Mouse (Mus musculus): Measurements from ENCODE around the gene Plxna4. TPM values are rescaled to one million over a fixed set of nuclear protein-coding genes. Genes with fewer than 3 reads are reported as not detected.

Plxna4 gene
- total RNA-seq, 2 experiments from 2014 or later, result 6.3 to 10.3 TPM

GRCm38 (mm10) chr6:32402560-32403235, 185.3 kb downstream of the Plxna4 start:
- peak; percentile 8 for DNase-seq

- DNase-seq, result peak; percentile 32
These were observed 189.7 kb downstream of the Plxna4 start for GRCm38 (mm10) chr6:32398261-32398660.

GRCm38 (mm10) chr6:32397133-32397730, 190.8 kb downstream of the Plxna4 start:
- peak; percentile 90 for DNase-seq

GRCm38 (mm10) chr6:32395415-32395814, 192.6 kb downstream of the Plxna4 start:
- peak; percentile 23 for DNase-seq

- DNase-seq, result no peak
These were observed 195.7 kb downstream of the Plxna4 start for GRCm38 (mm10) chr6:32392262-32392661.

GRCm38 (mm10) chr6:32388276-32388675, 199.7 kb downstream of the Plxna4 start:
- peak; percentile 56 for DNase-seq

GRCm38 (mm10) chr6:32386915-32387314, 201.1 kb downstream of the Plxna4 start:
- no peak for DNase-seq

- DNase-seq, result no peak
These were observed 203.1 kb downstream of the Plxna4 start for GRCm38 (mm10) chr6:32384937-32385336.

GRCm38 (mm10) chr6:32384423-32384822, 203.6 kb downstream of the Plxna4 start:
- no peak for DNase-seq

GRCm38 (mm10) chr6:32381516-32381915, 206.5 kb downstream of the Plxna4 start:
- no peak for DNase-seq

GRCm38 (mm10) chr6:32377181-32377580, 210.8 kb downstream of the Plxna4 start:
- DNase-seq, result peak; percentile 44

GRCm38 (mm10) chr6:32373931-32374361, 214.0 kb downstream of the Plxna4 start:
- no peak for DNase-seq

GRCm38 (mm10) chr6:32369092-32369491, 218.9 kb downstream of the Plxna4 start:
- DNase-seq, result no peak

- DNase-seq, result no peak
These were observed 219.6 kb downstream of the Plxna4 start for GRCm38 (mm10) chr6:32368408-32368807.

- DNase-seq, result no peak
These were observed 223.1 kb downstream of the Plxna4 start for GRCm38 (mm10) chr6:32364933-32365332.

- DNase-seq, result no peak
These were observed 224.4 kb downstream of the Plxna4 start for GRCm38 (mm10) chr6:32363489-32364068.

GRCm38 (mm10) chr6:32362421-32362820, 225.6 kb downstream of the Plxna4 start:
- DNase-seq, result no peak

GRCm38 (mm10) chr6:32359675-32360074, 228.3 kb downstream of the Plxna4 start:
- no peak for DNase-seq

GRCm38 (mm10) chr6:32357497-32357896, 230.5 kb downstream of the Plxna4 start:
- no peak for DNase-seq

- DNase-seq, result peak; percentile 29
These were observed 232.4 kb downstream of the Plxna4 start for GRCm38 (mm10) chr6:32355559-32355958.

GRCm38 (mm10) chr6:32348996-32349395, 239.0 kb downstream of the Plxna4 start:
- DNase-seq, result no peak

GRCm38 (mm10) chr6:32348126-32348525, 239.9 kb downstream of the Plxna4 start:
- DNase-seq, result no peak

GRCm38 (mm10) chr6:32346015-32346414, 242.0 kb downstream of the Plxna4 start:
- DNase-seq, result peak; percentile 22

- DNase-seq, result no peak
These were observed 245.3 kb downstream of the Plxna4 start for GRCm38 (mm10) chr6:32342727-32343126.

Measured in adrenal gland, postnatal 10 days (tissue).